Mouse (Mus musculus): ENCODE data around the gene Zfp160.

DNA sequence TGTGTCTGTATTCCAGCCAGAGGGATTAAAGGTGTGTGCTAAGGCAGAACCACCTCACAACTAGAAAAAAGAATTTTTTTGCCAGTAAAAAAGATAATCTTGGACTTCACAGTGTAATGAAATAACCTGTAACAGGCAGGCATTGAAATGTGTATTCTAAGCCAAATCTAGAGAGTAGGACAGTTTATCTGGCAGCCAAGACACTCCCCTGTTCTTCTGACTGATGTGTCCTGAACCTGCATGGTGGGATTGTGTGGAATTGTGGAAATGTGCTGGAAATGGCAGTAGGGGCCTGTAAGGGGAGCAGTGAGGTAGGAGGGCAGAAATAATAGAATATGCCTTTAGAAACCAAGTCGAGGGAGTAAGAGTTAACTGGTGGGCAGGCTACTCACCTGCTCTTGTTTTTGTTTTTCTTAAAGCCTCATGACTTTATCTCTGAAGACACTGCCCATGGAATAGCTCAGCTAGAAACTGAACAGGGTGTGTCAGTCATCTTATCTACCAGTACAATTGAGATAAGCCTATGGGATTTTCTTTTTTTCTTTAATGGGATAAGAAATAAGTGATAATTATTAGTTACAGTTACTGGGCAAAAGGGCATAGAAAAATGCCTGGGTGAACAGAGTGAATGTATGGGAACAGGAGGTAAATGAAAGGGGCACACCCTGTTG is 9.8 kb downstream of the Zfp160 start:
- TF ChIP-seq CTCF (IDR thresholded peaks at IDR 0.05; ENCODE audit: low read depth, low read length) (no peak), TAL1 (conservative IDR thresholded peaks at IDR 0.05; ENCODE audit: low read depth, low read length) (peak; percentile 36), POLR2AphosphoS5 (IDR thresholded peaks at IDR 0.05; ENCODE audit: insufficient replicate concordance, low read depth, low read length) (no peak), GATA1 (IDR thresholded peaks at IDR 0.05; ENCODE audit: borderline replicate concordance, low read length) (no peak)

All from G1E (cell line).